Mouse (Mus musculus) thymus, postnatal 0 days (tissue): Measurements from ENCODE around the gene Cep131. TPM values are rescaled to one million over a fixed set of nuclear protein-coding genes. Genes with fewer than 3 reads are reported as not detected.

Experiments used
- DNase-seq: peaks from one replicate; pipeline ENCODE4 v3.0.0-alpha.2; 2015; ENCODE audit warnings: low spot score
- microRNA counts: library from miRNA; unstranded; fragments of <30 nt; microRNA quantifications from one replicate; lab custom pipeline; 2015
- microRNA-seq: library from miRNA; unstranded; fragments of <30 nt; microRNA quantifications from one replicate; pipeline ENCODE4, GENCODE M21; 2016; ENCODE audit warnings: borderline number of aligned reads
- polyA plus RNA-seq: library from polyadenylated mRNA; unstranded; fragments of >200 nt; fragmentation: Nextera tagmentation; extraction: Ambion mirVana; gene quantifications from 2 replicates; pipeline ENCODE4 v1.2.1, GENCODE M21; 2015

Gene Cep131
- polyA plus RNA-seq, 1 experiment from 2014 or later = 11.2 TPM

GRCm38 (mm10) chr11:120028319-120029092 lies 58.1 kb downstream of the Cep131 start:
- DNase-seq = no peak

DNA sequence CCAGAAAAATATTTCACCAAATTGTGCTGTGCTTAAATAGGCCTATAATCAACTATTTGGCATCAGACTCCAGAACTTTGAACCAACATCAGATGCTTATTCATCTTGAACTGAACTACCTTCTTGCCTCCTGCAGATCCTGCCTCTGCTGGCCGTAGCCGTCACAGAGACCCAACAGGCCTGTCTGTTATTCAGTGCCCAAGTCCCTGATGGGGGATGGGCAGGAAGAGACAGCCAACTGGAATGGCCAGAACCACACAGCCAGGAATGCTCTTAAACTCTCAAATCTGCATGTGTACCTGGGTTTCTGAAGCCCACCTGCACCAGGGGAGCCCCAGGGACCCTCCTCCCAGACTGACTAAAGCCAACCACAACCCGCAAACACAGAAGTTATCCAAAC lies 59.7 kb downstream of the Cep131 start:
- no peak for DNase-seq

DNA sequence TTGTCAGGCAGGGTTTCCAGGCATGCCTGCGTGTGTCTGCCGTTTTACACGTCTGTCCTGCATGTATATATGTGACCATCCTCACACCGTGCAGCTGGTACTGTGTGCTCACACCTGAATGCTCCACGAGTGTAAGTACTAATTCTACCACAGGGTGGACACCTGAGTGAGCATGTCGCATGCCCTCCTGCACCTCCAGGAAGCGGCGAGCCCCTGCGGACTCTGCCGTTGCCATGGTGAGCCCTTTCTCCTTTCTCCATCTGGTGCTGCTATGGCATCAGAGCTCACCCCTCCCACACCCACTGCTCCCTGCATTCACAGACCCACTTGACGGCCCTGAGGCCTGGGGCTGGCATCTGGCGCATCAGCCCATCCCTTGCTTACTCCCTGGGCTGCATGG lies 63.8 kb downstream of the Cep131 start:
- no peak for DNase-seq

DNA sequence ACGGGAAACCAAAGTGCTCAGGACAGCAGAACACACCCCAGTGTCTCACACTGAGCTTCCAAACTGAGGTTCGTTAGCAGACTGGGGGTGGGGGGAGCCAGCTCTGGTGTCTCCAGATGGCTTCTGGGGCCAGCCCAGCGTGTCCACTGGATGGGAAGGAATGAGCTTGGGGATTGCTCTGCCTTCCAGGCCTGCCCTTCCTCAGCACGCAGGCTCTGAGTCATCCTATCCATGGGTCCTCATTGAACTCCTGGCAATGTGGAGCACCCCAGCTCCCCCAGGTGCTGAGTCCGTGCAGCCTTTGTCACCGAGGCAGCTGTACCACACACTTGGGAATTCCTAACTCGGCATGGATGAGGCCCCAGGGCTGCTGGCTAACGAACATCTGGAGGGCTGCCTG lies 64.4 kb downstream of the Cep131 start:
- DNase-seq = no peak

DNA sequence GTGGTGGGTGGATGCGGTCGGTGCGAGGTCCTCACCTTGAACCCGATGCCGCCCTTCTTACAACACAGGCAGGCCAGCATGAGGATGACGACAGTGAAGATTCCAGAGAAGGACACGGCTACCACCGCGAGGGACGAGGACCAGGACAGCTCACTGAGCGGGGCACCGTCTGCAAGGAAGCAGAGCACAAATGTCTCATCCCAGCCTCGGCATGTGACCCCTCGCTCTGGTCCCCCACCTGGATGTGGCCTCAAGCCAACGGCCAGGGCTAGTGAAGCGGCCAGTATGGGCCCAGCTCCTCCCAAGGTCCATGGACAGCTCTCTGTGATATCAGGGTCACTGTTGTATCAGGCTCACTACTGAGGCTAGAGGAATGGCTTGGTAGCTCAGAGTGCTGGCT lies 65.3 kb downstream of the Cep131 start:
- DNase-seq = no peak

GRCm38 (mm10) chr11:120019542-120020440 lies 66.8 kb downstream of the Cep131 start:
- DNase-seq = peak; percentile 25

DNA sequence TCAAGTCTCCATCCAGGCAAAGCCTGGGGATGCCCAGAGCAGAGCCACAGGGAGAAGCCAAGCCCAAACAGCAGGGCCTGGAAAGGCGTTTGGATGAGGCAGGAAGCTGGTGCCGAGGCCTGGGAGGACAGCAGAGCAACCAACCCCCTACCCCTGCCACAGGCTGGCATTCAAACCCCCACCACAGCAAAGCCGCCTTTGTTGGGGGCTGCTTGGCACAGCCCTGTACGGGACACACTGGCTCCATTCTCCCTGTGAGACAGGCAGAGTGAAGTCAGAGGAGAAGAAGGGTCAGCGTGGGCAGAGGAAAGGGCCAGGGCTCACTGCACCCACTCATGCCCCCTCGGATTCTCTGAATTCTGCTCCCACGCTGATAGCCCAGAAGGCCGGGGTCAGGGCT lies 69.6 kb downstream of the Cep131 start:
- no peak for DNase-seq

DNA sequence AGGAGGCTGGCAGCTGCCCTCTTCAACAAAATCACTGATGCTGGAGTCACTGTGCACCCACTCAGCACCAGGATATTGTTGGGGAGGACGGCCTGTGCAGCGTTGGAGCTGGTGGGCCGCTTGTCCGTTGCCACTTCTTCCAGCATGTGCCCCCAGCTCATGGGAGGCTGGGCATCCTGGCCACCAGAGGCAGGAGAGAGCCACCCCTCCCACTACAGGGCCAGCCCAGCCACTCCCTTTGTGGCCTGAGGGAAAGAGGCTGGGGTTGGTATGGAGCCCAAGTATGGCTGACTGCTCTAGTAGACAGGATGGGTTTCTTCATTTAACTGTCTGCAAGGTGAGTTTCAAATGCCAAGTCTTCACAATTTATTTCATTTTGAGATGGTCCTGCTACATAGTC lies 71.9 kb downstream of the Cep131 start:
- DNase-seq = no peak

MicroRNA genes within 50 kb of the gene (microRNA counts, 519-probe panel; counts per million panel counts)
- microRNA mmu-miR-338-3p (lab: Ali Mortazavi, UCI) (473 counts per million, percentile 71 among the panel's probes with 10 or more counts), microRNA mmu-miR-338-5p (lab: Ali Mortazavi, UCI) (473 counts per million, percentile 71 among the panel's probes with 10 or more counts)

Small RNA genes lying within 50 kb of the gene (microRNA-seq; reads per million reads assigned to microRNA genes)
- gene Gm25948 (not detected), gene Mir3065 (not detected), gene Mir338 (not detected)

Other genes starting within 250 kb of the Cep131 start
- gene Chmp6, start 173.4 kb downstream of the Cep131 start, polyA plus RNA-seq = 81.4 and 86.0 TPM in 2 replicates
- gene Baiap2, start 144.1 kb downstream of the Cep131 start, polyA plus RNA-seq = 25.1 and 26.3 TPM in 2 replicates
- gene Aatk, start 39.7 kb downstream of the Cep131 start, polyA plus RNA-seq = 0.21 and 0.31 TPM in 2 replicates
- gene Tepsin, start 11.9 kb upstream of the Cep131 start, polyA plus RNA-seq = 12.3 and 13.2 TPM in 2 replicates
- 112 and 121 TPM in 2 replicates for gene Ndufaf8, start 12.1 kb upstream of the Cep131 start, polyA plus RNA-seq
- 58.9 and 60.9 TPM in 2 replicates for gene Slc38a10, start 64.5 kb upstream of the Cep131 start, polyA plus RNA-seq
- 3.3 and 4.6 TPM in 2 replicates for gene Bahcc1, start 146.1 kb upstream of the Cep131 start, polyA plus RNA-seq